Mouse (Mus musculus): ENCODE data around the gene Klf5. TPM values are rescaled to one million over a fixed set of nuclear protein-coding genes. Genes with fewer than 3 reads are reported as not detected.

The Klf5 gene
- total and polyA plus RNA-seq, 3 experiments: 0.22 TPM; not detected in 2

GRCm38 (mm10) chr14:99339021-99339420, 40.5 kb downstream of the Klf5 start:
- Histone ChIP-seq H3K9me3 (replicated peaks) (peaks cover 38% of the 10 kb centered on the region), H3K4me3 (ENCODE audit: low read depth, low read length) (no peak overlapping the region), H3K4me1 (ENCODE audit: insufficient read depth, low read depth, low read length) (no peaks in the 10 kb centered on the region), H3K27me3 (ENCODE audit: insufficient read depth, low read length) (no peaks in the 10 kb centered on the region), H3K36me3 (replicated peaks) (no peaks in the 10 kb centered on the region)
- TF ChIP-seq GATA2 (IDR thresholded peaks at IDR 0.05; ENCODE audit: borderline replicate concordance, low read depth, low read length) (no peak), GATA1 (IDR thresholded peaks at IDR 0.05; ENCODE audit: borderline replicate concordance, low read length) (no peak), CTCF (IDR thresholded peaks at IDR 0.05; ENCODE audit: low read depth, low read length) (no peak)
- no peak for DNase-seq (ENCODE audit: low spot score)
- no peak for ATAC-seq (ENCODE audit: extremely low read depth, insufficient number of reproducible peaks, low FRiP score, poor library complexity, severe bottlenecking)

- Histone ChIP-seq H3K4me3 (ENCODE audit: low read depth, low read length) (no peak overlapping the region), H3K9me3 (replicated peaks) (peaks cover 35% of the 10 kb centered on the region), H3K36me3 (replicated peaks) (no peaks in the 10 kb centered on the region), H3K4me1 (ENCODE audit: insufficient read depth, low read depth, low read length) (no peaks in the 10 kb centered on the region), H3K27me3 (ENCODE audit: insufficient read depth, low read length) (no peaks in the 10 kb centered on the region)
- no peak for ATAC-seq (ENCODE audit: extremely low read depth, insufficient number of reproducible peaks, low FRiP score, poor library complexity, severe bottlenecking)
- TF ChIP-seq GATA2 (IDR thresholded peaks at IDR 0.05; ENCODE audit: borderline replicate concordance, low read depth, low read length) (no peak), TAL1 (conservative IDR thresholded peaks at IDR 0.05; ENCODE audit: low read depth, low read length) (no peak), GATA1 (IDR thresholded peaks at IDR 0.05; ENCODE audit: borderline replicate concordance, low read length) (no peak), CTCF (IDR thresholded peaks at IDR 0.05; ENCODE audit: low read depth, low read length) (no peak), POLR2AphosphoS5 (IDR thresholded peaks at IDR 0.05; ENCODE audit: insufficient replicate concordance, low read depth, low read length) (no peak)
- no peak for DNase-seq (ENCODE audit: low spot score)
Measured at GRCm38 (mm10) chr14:99339681-99340522, 41.4 kb downstream of the Klf5 start.

GRCm38 (mm10) chr14:99340703-99341102, 42.2 kb downstream of the Klf5 start:
- ATAC-seq (ENCODE audit: extremely low read depth, insufficient number of reproducible peaks, low FRiP score, poor library complexity, severe bottlenecking): no peak
- H3K36me3 ChIP-seq (replicated peaks): no peaks in the 10 kb centered on the region

GRCm38 (mm10) chr14:99348175-99348764, 49.8 kb downstream of the Klf5 start:
- ATAC-seq (ENCODE audit: extremely low read depth, insufficient number of reproducible peaks, low FRiP score, poor library complexity, severe bottlenecking) (no peak), DNase-seq (ENCODE audit: low spot score) (no peak)
- H3K4me3 ChIP-seq (ENCODE audit: low read depth, low read length): no peak overlapping the region
- TF ChIP-seq GATA2 (IDR thresholded peaks at IDR 0.05; ENCODE audit: borderline replicate concordance, low read depth, low read length) (no peak), POLR2AphosphoS5 (IDR thresholded peaks at IDR 0.05; ENCODE audit: insufficient replicate concordance, low read depth, low read length) (no peak), GATA1 (IDR thresholded peaks at IDR 0.05; ENCODE audit: borderline replicate concordance, low read length) (no peak), TAL1 (conservative IDR thresholded peaks at IDR 0.05; ENCODE audit: low read depth, low read length) (no peak), CTCF (IDR thresholded peaks at IDR 0.05; ENCODE audit: low read depth, low read length) (no peak)
- no peaks in the 10 kb centered on the region for H3K36me3 ChIP-seq (replicated peaks)
- H3K9me3 ChIP-seq (replicated peaks): peaks cover 23% of the 10 kb centered on the region
- no peaks in the 10 kb centered on the region for H3K4me1 ChIP-seq (ENCODE audit: insufficient read depth, low read depth, low read length)
- H3K27me3 ChIP-seq (ENCODE audit: insufficient read depth, low read length): no peaks in the 10 kb centered on the region

More at GRCm38 (mm10) chr14:99340703-99341102, 42.2 kb downstream of the Klf5 start:
- DNase-seq (ENCODE audit: low spot score): no peak
- H3K27me3 ChIP-seq (ENCODE audit: insufficient read depth, low read length): no peaks in the 10 kb centered on the region
- TF ChIP-seq GATA1 (IDR thresholded peaks at IDR 0.05; ENCODE audit: borderline replicate concordance, low read length) (no peak), POLR2AphosphoS5 (IDR thresholded peaks at IDR 0.05; ENCODE audit: insufficient replicate concordance, low read depth, low read length) (no peak), CTCF (IDR thresholded peaks at IDR 0.05; ENCODE audit: low read depth, low read length) (no peak)
- H3K4me3 ChIP-seq (ENCODE audit: low read depth, low read length): no peak overlapping the region
- H3K9me3 ChIP-seq (replicated peaks): peaks cover 35% of the 10 kb centered on the region
- H3K4me1 ChIP-seq (ENCODE audit: insufficient read depth, low read depth, low read length): no peaks in the 10 kb centered on the region

- DNase-seq (ENCODE audit: low spot score) (no peak), ATAC-seq (ENCODE audit: extremely low read depth, insufficient number of reproducible peaks, low FRiP score, poor library complexity, severe bottlenecking) (no peak)
- no peak overlapping the region for H3K4me3 ChIP-seq (ENCODE audit: low read depth, low read length)
- no peak for TF ChIP-seq CTCF (IDR thresholded peaks at IDR 0.05; ENCODE audit: low read depth, low read length)
- no peak for TF ChIP-seq GATA1 (IDR thresholded peaks at IDR 0.05; ENCODE audit: borderline replicate concordance, low read length)
- TF ChIP-seq POLR2AphosphoS5 (IDR thresholded peaks at IDR 0.05; ENCODE audit: insufficient replicate concordance, low read depth, low read length): no peak
- no peak for TF ChIP-seq GATA2 (IDR thresholded peaks at IDR 0.05; ENCODE audit: borderline replicate concordance, low read depth, low read length)
- no peak for TF ChIP-seq TAL1 (conservative IDR thresholded peaks at IDR 0.05; ENCODE audit: low read depth, low read length)
- no peaks in the 10 kb centered on the region for H3K4me1 ChIP-seq (ENCODE audit: insufficient read depth, low read depth, low read length)
- no peaks in the 10 kb centered on the region for H3K27me3 ChIP-seq (ENCODE audit: insufficient read depth, low read length)
- H3K36me3 ChIP-seq (replicated peaks): no peaks in the 10 kb centered on the region
- H3K9me3 ChIP-seq (replicated peaks): peaks cover 22% of the 10 kb centered on the region
Measured at GRCm38 (mm10) chr14:99349606-99350005, 51.1 kb downstream of the Klf5 start.

- Histone ChIP-seq H3K36me3 (replicated peaks) (no peaks in the 10 kb centered on the region), H3K4me3 (ENCODE audit: low read depth, low read length) (no peak overlapping the region), H3K4me1 (ENCODE audit: insufficient read depth, low read depth, low read length) (no peaks in the 10 kb centered on the region), H3K9me3 (replicated peaks) (peaks cover 19% of the 10 kb centered on the region), H3K27me3 (ENCODE audit: insufficient read depth, low read length) (no peaks in the 10 kb centered on the region)
- DNase-seq (ENCODE audit: low spot score) (no peak), ATAC-seq (ENCODE audit: extremely low read depth, insufficient number of reproducible peaks, low FRiP score, poor library complexity, severe bottlenecking) (no peak)
- TF ChIP-seq POLR2AphosphoS5 (IDR thresholded peaks at IDR 0.05; ENCODE audit: insufficient replicate concordance, low read depth, low read length) (no peak), GATA2 (IDR thresholded peaks at IDR 0.05; ENCODE audit: borderline replicate concordance, low read depth, low read length) (no peak), TAL1 (conservative IDR thresholded peaks at IDR 0.05; ENCODE audit: low read depth, low read length) (no peak), CTCF (IDR thresholded peaks at IDR 0.05; ENCODE audit: low read depth, low read length) (no peak), GATA1 (IDR thresholded peaks at IDR 0.05; ENCODE audit: borderline replicate concordance, low read length) (no peak)
Measured at GRCm38 (mm10) chr14:99352989-99353388, 54.5 kb downstream of the Klf5 start.

All from G1E (cell line).